Mouse (Mus musculus) heart, adult 18-20 months (tissue): ENCODE results near the gene Trpm6. TPM values are rescaled to one million over a fixed set of nuclear protein-coding genes. Genes with fewer than 3 reads are reported as not detected.

Source experiments
- DNase-seq, 2 experiments: peaks; one replicate each; pipeline ENCODE4 v3.0.0; 2021 to 2022; ENCODE audit warnings: mixed read lengths in 1 of 2
- total RNA-seq, 2 experiments: library from RNA; stranded (reverse); gene quantifications; 2 replicates each; pipeline ENCODE4 v1.2.3; 2021

Gene Trpm6
- total RNA-seq, 2 experiments from 2014 or later, result 0.12 to 0.18 TPM

- DNase-seq, result no peak
These were observed 21.8 kb downstream of the Trpm6 start for GRCm38 (mm10) chr19:18771561-18771960.

GRCm38 (mm10) chr19:18772888-18773488 is 23.2 kb downstream of the Trpm6 start:
- DNase-seq, result peak in 1 of 2 experiments; percentile 2

- DNase-seq, result no peak
These were observed 24.3 kb downstream of the Trpm6 start for GRCm38 (mm10) chr19:18774085-18774484.

- DNase-seq, result no peak
These were observed 49.9 kb downstream of the Trpm6 start for GRCm38 (mm10) chr19:18799646-18800045.

GRCm38 (mm10) chr19:18811264-18811663 is 61.5 kb downstream of the Trpm6 start:
- no peak for DNase-seq

GRCm38 (mm10) chr19:18815170-18815569 is 65.4 kb downstream of the Trpm6 start:
- DNase-seq, result no peak

- DNase-seq, result no peak
These were observed 67.6 kb downstream of the Trpm6 start for GRCm38 (mm10) chr19:18817425-18817824.

- no peak for DNase-seq
These were observed 78.8 kb downstream of the Trpm6 start for GRCm38 (mm10) chr19:18828601-18829000.

- no peak for DNase-seq
These were observed 81.4 kb downstream of the Trpm6 start for GRCm38 (mm10) chr19:18831196-18831595.

- peak; percentile 8 to 76 for DNase-seq
These were observed 85.2 kb downstream of the Trpm6 start for GRCm38 (mm10) chr19:18834971-18835370.

GRCm38 (mm10) chr19:18841789-18842562 is 92.2 kb downstream of the Trpm6 start:
- peak in 1 of 2 experiments; percentile 2 for DNase-seq

- no peak for DNase-seq
These were observed 92.8 kb downstream of the Trpm6 start for GRCm38 (mm10) chr19:18842626-18843025.

GRCm38 (mm10) chr19:18846336-18846735 is 96.6 kb downstream of the Trpm6 start:
- DNase-seq, result no peak

- no peak for DNase-seq
These were observed 118.5 kb downstream of the Trpm6 start for GRCm38 (mm10) chr19:18868311-18868710.

- DNase-seq, result no peak
These were observed 123.2 kb downstream of the Trpm6 start for GRCm38 (mm10) chr19:18872792-18873569.

- no peak for DNase-seq
These were observed 124.2 kb downstream of the Trpm6 start for GRCm38 (mm10) chr19:18873709-18874644.

- DNase-seq, result no peak
These were observed 129.5 kb downstream of the Trpm6 start for GRCm38 (mm10) chr19:18879264-18879663.

GRCm38 (mm10) chr19:18881162-18881561 is 131.4 kb downstream of the Trpm6 start:
- no peak for DNase-seq

- DNase-seq, result no peak
These were observed 138.0 kb downstream of the Trpm6 start for GRCm38 (mm10) chr19:18887646-18888407.

GRCm38 (mm10) chr19:18888491-18889116 is 138.8 kb downstream of the Trpm6 start:
- no peak for DNase-seq
